Mouse (Mus musculus): ENCODE data around the gene Aurka. TPM values are rescaled to one million over a fixed set of nuclear protein-coding genes. Genes with fewer than 3 reads are reported as not detected.

Aurka gene
- total and polyA plus RNA-seq, 2 experiments from 2014 or later, result 10.9 to 13.7 TPM

DNA sequence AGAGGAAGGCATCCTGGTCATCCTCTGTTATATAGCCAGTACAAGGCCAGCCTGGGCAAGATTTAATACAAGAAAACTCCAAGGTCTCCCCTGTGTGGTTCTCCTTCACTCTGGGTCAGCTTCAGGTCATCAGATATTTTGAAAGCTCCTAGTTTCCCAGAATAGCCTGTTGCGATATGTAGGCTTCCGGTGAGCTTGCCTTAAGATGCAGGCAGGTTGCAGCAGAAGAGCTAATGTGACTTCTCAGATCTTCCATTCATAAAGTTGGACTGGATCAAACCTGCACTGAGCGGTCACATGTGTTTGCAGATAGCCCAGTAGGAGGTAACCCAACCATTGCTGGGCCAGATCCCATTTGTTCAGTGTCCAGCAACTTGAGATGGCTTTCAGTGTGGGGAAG, 14.4 kb upstream of the Aurka start:
- no peak overlapping the region for H3K27ac ChIP-seq
- no peak for TF ChIP-seq CTCF (IDR thresholded peaks at IDR 0.05; ENCODE audit: low read depth)
- DNase-seq (ENCODE audit: low spot score) (no peak), ATAC-seq (no peak)
- no peaks in the 10 kb centered on the region for H3K27me3 ChIP-seq (ENCODE audit: insufficient read depth, low read length)
- WGBS, result 92% methylated on average over 3 of the region's 3 CpGs
- H3K4me1 ChIP-seq (ENCODE audit: insufficient read depth, low read length), result no peaks in the 10 kb centered on the region
- H3K4me3 ChIP-seq (ENCODE audit: low read length), result no peak overlapping the region
- H3K9ac ChIP-seq (replicated peaks; ENCODE audit: low read length), result no peak overlapping the region
- H3K36me3 ChIP-seq (ENCODE audit: insufficient read depth, low read length), result peaks cover 28% of the 10 kb centered on the region
- no peak overlapping the region for H3K4me2 ChIP-seq (ENCODE audit: low read depth, low read length)
- no peaks in the 10 kb centered on the region for H3K9me3 ChIP-seq (ENCODE audit: low read length)

DNA sequence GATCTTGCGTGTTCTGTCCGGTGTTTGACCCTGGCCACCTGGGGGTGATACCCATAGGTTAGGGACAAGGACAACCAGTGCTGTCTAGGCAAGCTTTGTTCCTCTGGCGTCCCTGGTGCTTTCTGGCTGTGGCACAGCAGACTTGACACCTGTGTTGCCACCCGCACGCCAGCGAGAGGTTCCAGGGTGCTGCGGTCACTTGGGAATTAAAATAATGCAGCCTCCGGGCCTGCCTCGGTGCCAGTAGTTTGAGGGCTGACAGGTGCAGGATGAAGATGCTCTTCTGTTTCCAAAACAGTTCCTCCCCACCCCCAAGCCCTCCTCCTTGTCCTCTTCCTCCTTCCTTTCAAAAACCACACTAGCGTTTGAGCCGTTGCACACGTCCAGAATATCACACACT, 11.6 kb upstream of the Aurka start:
- Histone ChIP-seq H3K9ac (replicated peaks; ENCODE audit: low read length) (no peak overlapping the region), H3K4me2 (ENCODE audit: low read depth, low read length) (no peak overlapping the region), H3K36me3 (ENCODE audit: insufficient read depth, low read length) (peaks cover 50% of the 10 kb centered on the region), H3K9me3 (ENCODE audit: low read length) (no peaks in the 10 kb centered on the region), H3K4me1 (ENCODE audit: insufficient read depth, low read length) (no peaks in the 10 kb centered on the region), H3K27me3 (ENCODE audit: insufficient read depth, low read length) (no peaks in the 10 kb centered on the region), H3K27ac (no peak overlapping the region), H3K4me3 (ENCODE audit: low read length) (no peak overlapping the region)
- no peak for TF ChIP-seq CTCF (IDR thresholded peaks at IDR 0.05; ENCODE audit: low read depth)
- ATAC-seq (no peak), DNase-seq (ENCODE audit: low spot score) (no peak)
- WGBS, result 86% methylated on average over 12 of the region's 12 CpGs

DNA sequence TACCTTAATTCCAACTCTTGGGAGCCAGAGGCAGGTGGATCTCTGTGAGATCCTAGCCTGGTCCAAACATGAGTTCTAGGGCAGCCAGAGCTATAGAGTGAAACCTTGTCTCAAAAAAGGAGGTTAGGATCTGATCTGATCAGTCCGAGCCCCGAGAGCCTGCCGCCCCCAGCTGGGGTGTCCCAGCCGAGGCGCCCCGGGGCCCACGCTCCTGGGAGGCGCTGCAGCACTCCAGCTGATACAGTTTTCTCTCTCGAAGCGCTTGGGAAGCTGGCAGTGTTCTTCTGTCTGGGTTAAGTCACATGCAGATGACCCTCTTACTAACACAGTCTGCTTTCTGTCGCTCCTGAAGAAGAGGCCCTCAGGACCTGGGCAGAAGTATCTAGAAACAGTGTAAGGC, 11.0 kb upstream of the Aurka start:
- no peak for TF ChIP-seq CTCF (IDR thresholded peaks at IDR 0.05; ENCODE audit: low read depth)
- no peaks in the 10 kb centered on the region for H3K27me3 ChIP-seq (ENCODE audit: insufficient read depth, low read length)
- H3K9me3 ChIP-seq (ENCODE audit: low read length), result no peaks in the 10 kb centered on the region
- no peak overlapping the region for H3K4me2 ChIP-seq (ENCODE audit: low read depth, low read length)
- H3K4me3 ChIP-seq (ENCODE audit: low read length), result no peak overlapping the region
- no peak overlapping the region for H3K27ac ChIP-seq
- ATAC-seq (no peak), DNase-seq (ENCODE audit: low spot score) (no peak)
- no peaks in the 10 kb centered on the region for H3K4me1 ChIP-seq (ENCODE audit: insufficient read depth, low read length)
- H3K36me3 ChIP-seq (ENCODE audit: insufficient read depth, low read length), result peaks cover 54% of the 10 kb centered on the region
- no peak overlapping the region for H3K9ac ChIP-seq (replicated peaks; ENCODE audit: low read length)
- WGBS, result 92% methylated on average over 11 of the region's 11 CpGs

DNA sequence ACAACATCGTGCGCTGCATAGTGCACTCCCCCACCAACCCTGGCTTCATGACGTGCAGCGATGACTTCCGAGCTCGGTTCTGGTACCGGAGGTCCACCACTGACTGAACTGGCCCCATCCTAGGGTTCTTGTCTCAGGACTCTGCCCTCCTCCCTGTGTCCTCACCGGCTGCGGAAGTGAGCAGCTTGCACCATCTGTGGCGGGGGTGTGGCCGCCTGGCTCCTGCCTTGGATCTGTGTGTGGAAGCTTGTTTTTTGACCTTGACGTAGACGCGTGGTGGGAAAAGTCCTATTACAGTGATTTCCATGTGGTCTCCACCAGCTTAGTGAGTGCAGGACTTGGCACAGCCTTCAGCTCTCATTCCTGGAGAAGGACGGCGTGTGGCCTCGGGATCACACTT, 10.2 kb upstream of the Aurka start:
- no peaks in the 10 kb centered on the region for H3K4me1 ChIP-seq (ENCODE audit: insufficient read depth, low read length)
- no peak overlapping the region for H3K4me2 ChIP-seq (ENCODE audit: low read depth, low read length)
- DNase-seq (ENCODE audit: low spot score), result no peak
- no peak overlapping the region for H3K4me3 ChIP-seq (ENCODE audit: low read length)
- H3K27ac ChIP-seq, result no peak overlapping the region
- no peak for TF ChIP-seq CTCF (IDR thresholded peaks at IDR 0.05; ENCODE audit: low read depth)
- H3K36me3 ChIP-seq (ENCODE audit: insufficient read depth, low read length), result peaks cover 62% of the 10 kb centered on the region
- WGBS, result 96% methylated on average over 17 of the region's 17 CpGs
- no peaks in the 10 kb centered on the region for H3K27me3 ChIP-seq (ENCODE audit: insufficient read depth, low read length)
- no peak overlapping the region for H3K9ac ChIP-seq (replicated peaks; ENCODE audit: low read length)
- no peak for ATAC-seq
- H3K9me3 ChIP-seq (ENCODE audit: low read length), result no peaks in the 10 kb centered on the region

DNA sequence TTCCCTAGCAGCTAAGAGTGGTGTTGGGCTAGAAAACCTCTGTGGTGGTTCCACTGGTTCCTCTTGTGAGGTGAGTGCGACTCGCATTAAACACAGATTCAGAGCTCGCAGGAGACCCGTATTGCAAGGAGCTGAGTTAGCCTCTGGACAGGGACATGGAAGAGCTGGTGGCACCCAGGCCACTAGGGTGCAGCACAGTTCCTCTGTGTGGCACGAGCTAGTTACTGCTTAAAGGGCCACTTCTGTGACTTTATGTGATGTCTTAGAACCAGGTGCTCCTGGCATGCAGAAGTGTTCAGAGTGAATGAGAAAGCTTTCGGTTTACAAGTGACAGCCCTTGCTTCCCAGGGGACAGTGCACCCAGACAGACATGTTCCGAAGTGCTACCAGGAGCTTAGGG, 8.0 kb upstream of the Aurka start:
- peak; percentile 58 for DNase-seq (ENCODE audit: low spot score)
- Histone ChIP-seq H3K9ac (replicated peaks; ENCODE audit: low read length) (no peak overlapping the region), H3K4me1 (ENCODE audit: insufficient read depth, low read length) (no peaks in the 10 kb centered on the region), H3K4me3 (ENCODE audit: low read length) (no peak overlapping the region), H3K9me3 (ENCODE audit: low read length) (no peaks in the 10 kb centered on the region), H3K4me2 (ENCODE audit: low read depth, low read length) (no peak overlapping the region), H3K27ac (no peak overlapping the region), H3K27me3 (ENCODE audit: insufficient read depth, low read length) (no peaks in the 10 kb centered on the region), H3K36me3 (ENCODE audit: insufficient read depth, low read length) (peaks cover 78% of the 10 kb centered on the region)
- TF ChIP-seq CTCF (IDR thresholded peaks at IDR 0.05; ENCODE audit: low read depth), result peak; percentile 70
- WGBS, result 68% methylated on average over 7 of the region's 7 CpGs
- no peak for ATAC-seq

DNA sequence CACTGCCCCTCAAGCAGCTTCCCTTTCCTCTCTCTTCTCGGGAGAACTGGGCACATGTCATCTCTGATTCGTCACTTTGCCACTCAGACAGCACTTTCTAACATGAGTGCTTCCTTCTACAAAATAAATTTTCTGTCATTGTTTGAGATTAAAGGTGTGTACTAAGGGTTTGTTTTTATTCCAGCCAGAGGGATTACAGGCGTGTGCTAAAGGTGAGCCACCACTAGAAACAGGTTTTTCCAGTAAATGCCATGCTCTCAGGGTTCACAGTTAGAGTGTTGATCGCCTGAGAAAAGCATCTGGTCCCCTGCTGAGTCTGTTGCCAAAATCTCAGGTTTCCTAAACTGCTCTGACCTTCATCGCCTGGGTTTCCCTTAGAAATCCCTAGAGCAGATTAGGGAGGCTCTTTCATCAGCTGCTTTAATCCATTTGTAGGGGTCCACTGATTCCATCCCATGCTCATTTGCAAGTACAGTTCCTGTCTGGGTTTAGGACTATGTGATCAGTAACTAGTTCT, 6.7 kb upstream of the Aurka start:
- H3K36me3 ChIP-seq (ENCODE audit: insufficient read depth, low read length), result peaks cover 77% of the 10 kb centered on the region
- no peak overlapping the region for H3K27ac ChIP-seq
- DNase-seq (ENCODE audit: low spot score) (no peak), ATAC-seq (no peak)
- no peak overlapping the region for H3K4me2 ChIP-seq (ENCODE audit: low read depth, low read length)
- WGBS, result 84% methylated on average over 5 of the region's 5 CpGs
- H3K9me3 ChIP-seq (ENCODE audit: low read length), result no peaks in the 10 kb centered on the region
- no peak for TF ChIP-seq CTCF (IDR thresholded peaks at IDR 0.05; ENCODE audit: low read depth)
- no peaks in the 10 kb centered on the region for H3K27me3 ChIP-seq (ENCODE audit: insufficient read depth, low read length)
- no peak overlapping the region for H3K4me3 ChIP-seq (ENCODE audit: low read length)
- peaks cover under 1% of the 10 kb centered on the region; the same call in 1 of the 2 replicates for H3K4me1 ChIP-seq (ENCODE audit: insufficient read depth, low read length)
- H3K9ac ChIP-seq (replicated peaks; ENCODE audit: low read length), result no peak overlapping the region

DNA sequence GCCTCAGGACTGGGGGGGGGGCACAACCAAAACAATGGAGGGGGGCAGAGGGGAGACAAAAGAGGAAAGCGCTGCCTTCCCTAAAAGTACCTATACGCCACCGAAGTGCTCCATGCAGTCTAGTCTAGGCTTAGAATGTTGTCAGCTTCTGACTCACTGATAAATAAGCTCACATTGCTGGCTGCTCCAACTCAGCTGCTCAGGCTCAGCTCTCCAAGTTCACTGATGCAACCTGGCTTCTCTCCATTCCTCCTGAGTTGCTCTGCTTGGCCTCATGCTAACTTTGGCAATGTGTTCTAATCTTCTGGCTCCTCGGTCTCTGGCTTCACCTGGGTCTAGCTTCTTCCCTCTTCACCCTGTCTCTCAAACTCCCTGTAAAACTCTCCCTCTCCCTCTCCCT, 6.2 kb upstream of the Aurka start:
- no peak overlapping the region for H3K9ac ChIP-seq (replicated peaks; ENCODE audit: low read length)
- peaks cover 73% of the 10 kb centered on the region for H3K36me3 ChIP-seq (ENCODE audit: insufficient read depth, low read length)
- no peaks in the 10 kb centered on the region for H3K9me3 ChIP-seq (ENCODE audit: low read length)
- WGBS, result 74% methylated on average over 4 of the region's 4 CpGs
- H3K4me3 ChIP-seq (ENCODE audit: low read length), result no peak overlapping the region
- H3K4me2 ChIP-seq (ENCODE audit: low read depth, low read length), result no peak overlapping the region
- H3K27me3 ChIP-seq (ENCODE audit: insufficient read depth, low read length), result no peaks in the 10 kb centered on the region
- H3K4me1 ChIP-seq (ENCODE audit: insufficient read depth, low read length), result peaks cover 6% of the 10 kb centered on the region
- TF ChIP-seq CTCF (IDR thresholded peaks at IDR 0.05; ENCODE audit: low read depth), result no peak
- ATAC-seq, result no peak
- no peak overlapping the region for H3K27ac ChIP-seq
- no peak for DNase-seq (ENCODE audit: low spot score)

All from hindbrain, postnatal 0 days (tissue).